Mouse (Mus musculus) forebrain, postnatal 0 days (tissue): ENCODE results near the gene Tmem92. TPM values are rescaled to one million over a fixed set of nuclear protein-coding genes. Genes with fewer than 3 reads are reported as not detected.
"Not testable (repeated sequence)": the region's sequence is repeated elsewhere in the genome, so short reads cannot be mapped to it uniquely, and the experiment has no call there.

ENCODE experiments used
- ATAC-seq: fragments of 200-750 bp; cut with Nextera tagmentation; 2 replicates; pipeline ENCODE4 v1.8.0; 2017; ENCODE audit warnings: mild to moderate bottlenecking, moderate library complexity
- DNase-seq: peaks from one replicate; pipeline ENCODE4 v3.0.0-alpha.2; 2015
- H3K27ac ChIP-seq: fragments of 300-500 bp; sonication (generic); 2 replicates; pipeline ENCODE4 v1.5.1; 2014; ENCODE audit warnings: low read depth, mild to moderate bottlenecking, antibody characterized with exemption, low read length, moderate library complexity, mixed read lengths
- H3K27me3 ChIP-seq: fragments of 300-500 bp; sonication (generic); 2 replicates; pipeline ENCODE4 v1.6.1; 2014; ENCODE audit warnings: mild to moderate bottlenecking, low read length, mixed read lengths; ENCODE audit not compliant: insufficient read depth
- H3K36me3 ChIP-seq: fragments of 300-500 bp; sonication (generic); 2 replicates; pipeline ENCODE4 v1.6.1; 2014; ENCODE audit warnings: mild to moderate bottlenecking, moderate library complexity; ENCODE audit not compliant: insufficient read depth
- H3K4me1 ChIP-seq: fragments of 300-500 bp; sonication (generic); 2 replicates; pipeline ENCODE4 v1.6.1; 2014; ENCODE audit warnings: antibody characterized with exemption; ENCODE audit not compliant: insufficient read depth
- H3K4me2 ChIP-seq: fragments of 300-500 bp; sonication (generic); 2 replicates; pipeline ENCODE4 v1.6.1; 2014; ENCODE audit warnings: low read depth, mild to moderate bottlenecking, moderate library complexity
- H3K4me3 ChIP-seq: fragments of 300-500 bp; sonication (generic); 2 replicates; pipeline ENCODE4 v1.5.1; 2014; ENCODE audit warnings: low read depth, low read length, mixed read lengths
- H3K9ac ChIP-seq: fragments of 300-500 bp; sonication (generic); 2 replicates; pipeline ENCODE4 v1.6.1; 2014; ENCODE audit warnings: mild to moderate bottlenecking
- H3K9me3 ChIP-seq: fragments of 300-500 bp; sonication (generic); 2 replicates; pipeline ENCODE4 v1.6.1; 2016; ENCODE audit warnings: low read length
- CTCF ChIP-seq: sonication (generic); IDR thresholded peaks from 2 replicates; pipeline ENCODE4 v1.5.1; 2016; ENCODE audit warnings: antibody characterized with exemption, control low read depth, low read depth
- WGBS: fragments of 180-500 bp; shearing (Covaris S2); extraction: QIAGEN DNeasy Blood & Tissue Kit; methylation state at CpG from one replicate; pipeline ENCODE4 v1.1.7; 2014; 5-methylcytosine and 5-hydroxymethylcytosine counted together
- polyA plus RNA-seq: library from polyadenylated mRNA; unstranded; fragments of >200 nt; fragmentation: Nextera tagmentation; extraction: Ambion mirVana; gene quantifications from 2 replicates; pipeline ENCODE4 v1.2.1, GENCODE M21; 2015
- total RNA-seq: library from RNA; depleted of rRNA; stranded (reverse); fragments of >200 nt; gene quantifications from 2 replicates; pipeline ENCODE4 v1.2.3, GENCODE M21; 2014; rRNA removed

Tmem92 gene
- total RNA-seq, result not detected in 2 replicates
- polyA plus RNA-seq, result 0.07 TPM in 1 of 2 replicates, not detected in the other

- no peak for TF ChIP-seq CTCF
- no peak within 1 kb of the TSS for H3K27ac ChIP-seq
- DNase-seq (no peak), ATAC-seq (no peak)
- H3K36me3 ChIP-seq, result no peaks in the 10 kb centered on the region
- H3K4me3 ChIP-seq, result no peak within 1 kb of the TSS
- H3K27me3 ChIP-seq, result no peaks in the 10 kb centered on the region
- no peak within 1 kb of the TSS for H3K4me2 ChIP-seq
- no peaks in the 10 kb centered on the region for H3K4me1 ChIP-seq
- no peaks in the 10 kb centered on the region for H3K9me3 ChIP-seq
- no peak within 1 kb of the TSS for H3K9ac ChIP-seq
These were observed at the start of gene Tmem92 for GRCm38 (mm10) chr11:94782603-94783002. Tmem92 (minus strand) TSS chr11:94782703.

- ATAC-seq (no peak), DNase-seq (no peak)
- H3K4me1 ChIP-seq, result no peaks in the 10 kb centered on the region
- H3K9ac ChIP-seq, result no peak overlapping the region
- H3K4me2 ChIP-seq, result no peak overlapping the region
- 75% methylated on average over 3 of the region's 3 CpGs for WGBS
- TF ChIP-seq CTCF, result no peak
- H3K36me3 ChIP-seq, result no peaks in the 10 kb centered on the region
- no peak overlapping the region for H3K27ac ChIP-seq
- no peaks in the 10 kb centered on the region for H3K27me3 ChIP-seq
- no peak overlapping the region for H3K4me3 ChIP-seq
- no peaks in the 10 kb centered on the region for H3K9me3 ChIP-seq
These were observed 46.5 kb upstream of the Tmem92 start for GRCm38 (mm10) chr11:94828966-94829365.

GRCm38 (mm10) chr11:94819427-94819826 lies 36.9 kb upstream of the Tmem92 start:
- not testable (repeated sequence) for H3K27ac ChIP-seq, H3K9me3 ChIP-seq, H3K36me3 ChIP-seq, H3K4me3 ChIP-seq, H3K4me1 ChIP-seq, H3K4me2 ChIP-seq, H3K27me3 ChIP-seq, H3K9ac ChIP-seq, ATAC-seq, DNase-seq
- peak; percentile 25; the same call in 1 of the 2 replicates for TF ChIP-seq CTCF

- not testable (repeated sequence) for H3K4me1 ChIP-seq, H3K36me3 ChIP-seq, ATAC-seq, H3K4me3 ChIP-seq, H3K4me2 ChIP-seq, H3K9me3 ChIP-seq, H3K27me3 ChIP-seq, H3K9ac ChIP-seq, H3K27ac ChIP-seq
- TF ChIP-seq CTCF, result peak; percentile 43
- peak; percentile 7 for DNase-seq
These were observed 36.4 kb upstream of the Tmem92 start for GRCm38 (mm10) chr11:94818946-94819345.

- DNase-seq, H3K27ac ChIP-seq, H3K36me3 ChIP-seq, H3K9ac ChIP-seq, H3K4me2 ChIP-seq, H3K4me3 ChIP-seq, H3K27me3 ChIP-seq, ATAC-seq, H3K4me1 ChIP-seq, H3K9me3 ChIP-seq: not testable (repeated sequence)
- 70% methylated on average over 2 of the region's 3 CpGs for WGBS
These were observed 29.0 kb upstream of the Tmem92 start for GRCm38 (mm10) chr11:94811537-94811936.

GRCm38 (mm10) chr11:94791700-94792099 lies 9.2 kb upstream of the Tmem92 start:
- no peak overlapping the region for H3K4me2 ChIP-seq
- H3K36me3 ChIP-seq, result no peaks in the 10 kb centered on the region
- H3K9me3 ChIP-seq, result no peaks in the 10 kb centered on the region
- no peak for DNase-seq
- H3K27me3 ChIP-seq, result no peaks in the 10 kb centered on the region
- H3K4me1 ChIP-seq, result no peaks in the 10 kb centered on the region
- H3K4me3 ChIP-seq, result no peak overlapping the region
- no peak overlapping the region for H3K27ac ChIP-seq
- ATAC-seq, result no peak
- no peak overlapping the region for H3K9ac ChIP-seq
- no peak for TF ChIP-seq CTCF

- ATAC-seq (no peak), DNase-seq (peak; percentile 48)
- Histone ChIP-seq H3K4me3 (no peak overlapping the region), H3K4me1 (no peaks in the 10 kb centered on the region), H3K27me3 (no peaks in the 10 kb centered on the region), H3K36me3 (no peaks in the 10 kb centered on the region), H3K9ac (no peak overlapping the region), H3K4me2 (no peak overlapping the region), H3K9me3 (no peaks in the 10 kb centered on the region), H3K27ac (no peak overlapping the region)
- WGBS, result 7% methylated on average over 2 of the region's 2 CpGs
- TF ChIP-seq CTCF, result peak; percentile 77
These were observed 2.7 kb upstream of the Tmem92 start for GRCm38 (mm10) chr11:94785247-94785646.
